Mouse (Mus musculus) hindlimb bud, embryonic 11.5 days (tissue): ENCODE data around the gene Cd40.

Experiments used
- DNase-seq: peaks from one replicate; pipeline ENCODE4 v3.0.0-alpha.2; 2012; ENCODE audit warnings: low read depth, low spot score; ENCODE audit errors: extremely low spot score

Cd40 gene

DNA sequence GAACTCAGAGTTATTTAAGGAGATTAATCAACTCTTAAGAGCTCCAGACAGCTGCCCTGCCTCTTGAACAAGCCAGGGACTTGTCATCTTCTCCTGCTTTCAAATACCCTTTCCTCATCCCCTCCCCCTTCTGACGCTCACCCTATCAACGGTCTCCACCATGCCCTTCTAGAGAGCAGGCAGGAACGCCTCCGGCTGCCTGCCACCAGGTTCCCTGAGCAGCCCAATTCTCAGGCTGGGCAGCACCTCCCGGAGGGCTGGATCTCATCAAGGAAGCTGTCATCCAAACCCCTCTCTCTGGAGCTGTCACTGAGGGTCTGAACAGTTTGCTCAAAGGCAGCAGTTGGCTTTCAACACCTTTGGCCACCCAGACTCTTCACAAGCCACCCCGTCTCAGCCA lies 45.3 kb downstream of the Cd40 start:
- DNase-seq, result no peak

DNA sequence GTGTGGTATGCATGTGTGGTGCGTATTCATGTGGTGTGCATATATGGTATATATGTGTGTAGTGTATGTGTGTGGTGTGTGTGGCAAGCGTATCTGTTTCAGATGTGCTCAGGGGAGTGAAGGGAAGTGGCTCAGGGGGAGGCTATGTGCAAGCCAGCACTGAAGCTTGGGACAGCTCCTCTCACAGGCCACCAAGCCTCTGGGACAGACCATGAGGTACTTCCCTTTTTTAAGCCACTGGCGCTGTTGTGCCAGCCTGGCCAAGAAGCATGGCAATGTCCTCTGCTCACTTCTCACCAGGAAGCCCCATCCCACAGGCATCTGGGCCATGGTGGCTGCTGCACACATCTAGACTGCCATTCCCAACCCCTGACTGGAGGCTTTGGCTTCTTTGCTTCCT lies 47.5 kb downstream of the Cd40 start:
- DNase-seq, result no peak

GRCm38 (mm10) chr2:165105513-165106079 lies 50.2 kb downstream of the Cd40 start:
- DNase-seq, result no peak

- no peak for DNase-seq
Observed at GRCm38 (mm10) chr2:165106585-165106984, 51.2 kb downstream of the Cd40 start.

DNA sequence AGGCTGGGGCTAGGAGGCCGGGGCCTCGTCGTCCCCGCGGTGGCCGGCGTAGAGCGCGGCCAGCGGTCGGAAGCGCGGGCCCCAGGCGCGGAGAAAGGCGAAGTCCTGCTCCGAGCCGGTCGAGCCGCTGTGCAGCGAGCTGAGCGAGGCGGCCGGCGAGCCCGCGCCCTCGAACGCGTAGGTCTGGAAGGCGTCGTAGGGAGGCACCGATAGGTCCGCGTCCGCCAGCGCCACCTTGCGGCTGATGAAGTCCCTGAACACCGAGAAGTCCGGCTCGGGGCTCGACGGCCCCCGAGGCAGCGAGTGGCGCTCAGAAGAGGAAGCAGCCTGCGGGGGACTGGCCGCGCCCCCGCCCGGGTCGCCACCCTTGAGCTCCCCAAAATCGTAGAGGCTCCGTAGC lies 56.7 kb downstream of the Cd40 start:
- DNase-seq, result peak; percentile 46

- DNase-seq, result no peak
Observed at GRCm38 (mm10) chr2:165113733-165114132, 58.3 kb downstream of the Cd40 start.

GRCm38 (mm10) chr2:165120765-165121164 lies 65.3 kb downstream of the Cd40 start:
- DNase-seq, result no peak

DNA sequence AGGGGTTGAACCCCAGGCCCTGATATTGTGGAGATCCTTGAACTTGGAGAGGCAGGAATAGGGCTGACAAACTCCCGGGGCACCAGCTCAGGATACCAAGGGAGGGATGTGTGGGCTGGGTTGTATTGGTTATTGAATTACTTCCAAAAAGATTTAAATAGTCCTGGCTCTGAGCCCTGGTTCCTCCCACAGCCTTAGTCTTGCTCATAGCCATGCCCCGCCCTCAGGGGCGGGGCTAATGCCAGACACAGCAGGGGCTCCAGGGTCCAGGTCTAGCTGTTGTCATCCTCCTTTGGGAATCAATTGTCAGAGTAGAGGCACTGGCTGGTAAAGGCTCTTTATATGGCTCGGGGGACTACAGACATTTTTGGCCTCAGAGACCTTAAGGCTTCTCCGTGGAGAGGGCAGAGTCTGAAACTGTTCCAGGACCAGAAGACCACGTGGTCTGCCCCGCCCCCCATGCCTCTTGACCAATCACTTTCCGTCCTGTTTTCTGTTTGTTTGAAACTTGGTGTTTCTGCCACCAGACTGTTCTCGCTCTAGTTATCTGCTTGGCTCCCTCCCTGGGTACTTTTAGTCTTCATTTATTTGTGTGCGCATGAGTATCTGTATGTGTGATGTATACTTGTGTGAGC lies 65.9 kb downstream of the Cd40 start:
- no peak for DNase-seq
